Mouse (Mus musculus): ENCODE measurements around the gene Hhipl2.
A peak's percentile ranks its signal among the peaks of the same experiment; 100 is the strongest.
"Not testable (repeated sequence)": the region's sequence is repeated elsewhere in the genome, so short reads cannot be mapped to it uniquely, and the experiment has no call there.

Hhipl2 gene

DNA sequence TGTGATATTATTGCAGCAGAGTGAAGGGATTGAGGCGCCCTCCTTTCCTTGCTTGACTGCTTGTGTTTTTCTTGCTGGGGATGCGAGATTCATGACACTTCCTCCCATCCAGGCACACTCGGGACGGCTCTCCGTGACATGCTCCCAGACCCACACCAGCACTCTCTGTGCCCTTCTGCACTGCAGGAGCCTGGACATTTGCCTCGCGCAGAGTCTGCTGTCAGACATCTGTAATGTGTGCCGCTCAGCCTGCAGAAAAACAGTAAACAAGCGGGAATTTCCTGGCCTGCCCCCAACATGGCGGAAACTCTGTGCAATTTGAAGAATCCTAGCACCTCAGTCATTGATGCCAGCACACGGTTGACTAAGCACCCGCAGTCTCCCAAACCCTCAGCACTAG is at the start of gene Hhipl2:
Hhipl2 (plus strand) TSS at position 343 of the 400 bp plus-strand sequence.
- DNase-seq (ENCODE audit: low read depth, low spot score) = no peak

DNA sequence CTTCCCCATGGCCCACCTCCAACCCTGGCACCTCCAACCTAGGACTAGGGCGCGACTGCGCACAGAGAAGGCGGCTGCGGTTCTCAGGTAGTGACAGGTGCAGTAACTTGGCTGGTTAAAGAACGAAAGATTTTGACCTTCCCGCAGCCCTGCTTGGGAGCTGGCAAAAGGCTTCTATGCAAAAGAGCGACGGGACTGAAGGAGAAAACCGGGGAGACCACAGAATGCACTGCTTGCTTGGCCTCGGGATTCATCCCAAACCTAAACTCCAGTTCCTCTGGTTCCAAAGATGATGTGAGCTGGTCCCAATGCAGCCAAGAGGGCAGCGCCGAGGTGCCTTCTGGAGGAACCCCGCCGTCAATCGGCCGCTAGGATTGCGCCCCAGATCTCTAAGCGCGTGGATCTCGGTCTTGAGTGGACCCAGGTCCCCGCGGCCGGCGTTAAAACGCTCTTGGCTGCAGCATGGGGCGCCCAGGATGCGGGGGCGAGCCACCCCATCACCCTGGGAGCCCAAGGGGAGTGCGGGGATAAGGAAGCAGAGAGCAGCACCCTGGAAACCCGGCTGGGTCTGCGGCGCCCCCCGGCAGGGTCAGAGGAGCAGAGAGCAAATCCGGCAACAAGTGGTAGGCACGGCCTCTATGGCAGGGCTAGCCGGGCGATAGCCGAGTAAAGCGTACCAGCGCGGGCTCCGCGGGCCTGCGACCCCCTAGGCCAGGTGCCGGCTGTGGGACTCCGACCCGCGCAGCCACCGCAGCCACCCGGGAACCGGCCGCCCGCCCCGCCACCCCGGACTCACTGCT is 49.2 kb upstream of the Hhipl2 start:
- DNase-seq (ENCODE audit: low read depth, low spot score) = peak; percentile 54

DNA sequence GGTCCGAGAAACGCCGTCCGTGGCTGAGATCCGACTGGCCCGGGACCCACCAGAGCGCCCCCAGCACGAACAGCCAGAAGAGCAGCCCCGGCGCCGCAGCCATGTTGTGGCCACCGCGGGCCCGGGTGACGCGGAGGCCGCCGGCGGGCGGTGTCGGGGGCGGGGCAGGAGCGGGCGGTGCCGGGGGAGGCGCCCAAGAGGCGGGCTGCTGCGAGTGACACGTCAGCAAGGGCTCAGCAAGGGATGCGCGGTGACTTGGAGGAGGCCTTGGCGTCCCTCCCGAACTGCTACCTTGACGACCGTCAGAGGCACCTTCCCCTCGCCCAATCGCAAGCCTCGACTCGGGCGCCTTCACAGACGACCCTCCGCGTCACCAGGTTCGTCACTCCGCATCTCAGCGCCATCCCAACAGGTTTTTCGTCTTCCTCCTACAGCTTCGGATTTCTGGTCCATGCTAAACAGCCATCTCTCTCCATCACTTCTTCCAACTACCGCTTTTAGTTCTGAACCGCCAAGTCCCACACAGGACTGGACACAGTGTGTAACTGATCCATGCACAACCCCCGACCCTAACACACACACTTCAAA is 48.5 kb upstream of the Hhipl2 start, which contains the start of gene Mia3:
Mia3 (minus strand) TSS at position 127 of the 588 bp plus-strand sequence.
- DNase-seq (ENCODE audit: low read depth, low spot score) = peak; percentile 97

DNA sequence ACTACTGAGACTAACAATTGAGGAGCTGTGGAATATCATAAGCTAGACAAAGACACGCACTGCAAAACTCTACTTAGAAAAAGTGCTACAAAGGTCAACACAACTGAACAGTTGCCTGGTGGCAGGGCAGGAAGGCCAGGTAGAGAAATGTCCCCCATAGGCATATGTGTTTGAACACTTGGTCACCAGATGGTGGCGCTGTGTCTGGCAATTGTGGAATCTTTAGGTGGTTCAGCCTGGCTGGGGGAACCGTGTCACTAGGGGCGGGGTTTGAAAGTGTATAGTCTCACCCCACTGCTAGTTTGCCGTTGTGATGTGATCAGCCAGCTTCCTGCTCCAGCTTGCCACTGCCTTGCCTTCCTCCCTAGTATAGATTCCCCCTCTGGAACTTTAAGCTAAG is 43.3 kb upstream of the Hhipl2 start:
- no peak for DNase-seq (ENCODE audit: low read depth, low spot score)

DNA sequence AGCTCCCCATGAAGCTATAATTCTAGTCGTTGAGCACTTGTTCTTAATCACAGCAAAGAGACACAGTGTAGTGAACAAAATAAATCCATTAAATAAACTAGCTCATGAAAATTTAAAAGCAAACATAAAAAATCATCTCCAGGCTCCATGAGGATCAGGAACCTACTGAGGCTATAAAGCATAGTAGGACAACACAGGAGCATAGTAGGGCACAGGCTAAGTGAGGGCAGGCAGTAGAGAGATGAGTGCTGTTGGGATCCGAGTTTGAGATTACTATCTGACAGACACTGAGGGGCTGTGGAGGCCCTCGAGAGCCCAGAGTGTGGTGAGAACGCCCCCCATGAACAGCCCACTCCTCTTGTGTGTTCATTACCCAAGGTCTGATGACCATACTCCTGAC is 41.0 kb upstream of the Hhipl2 start:
- no peak for DNase-seq (ENCODE audit: low read depth, low spot score)

DNA sequence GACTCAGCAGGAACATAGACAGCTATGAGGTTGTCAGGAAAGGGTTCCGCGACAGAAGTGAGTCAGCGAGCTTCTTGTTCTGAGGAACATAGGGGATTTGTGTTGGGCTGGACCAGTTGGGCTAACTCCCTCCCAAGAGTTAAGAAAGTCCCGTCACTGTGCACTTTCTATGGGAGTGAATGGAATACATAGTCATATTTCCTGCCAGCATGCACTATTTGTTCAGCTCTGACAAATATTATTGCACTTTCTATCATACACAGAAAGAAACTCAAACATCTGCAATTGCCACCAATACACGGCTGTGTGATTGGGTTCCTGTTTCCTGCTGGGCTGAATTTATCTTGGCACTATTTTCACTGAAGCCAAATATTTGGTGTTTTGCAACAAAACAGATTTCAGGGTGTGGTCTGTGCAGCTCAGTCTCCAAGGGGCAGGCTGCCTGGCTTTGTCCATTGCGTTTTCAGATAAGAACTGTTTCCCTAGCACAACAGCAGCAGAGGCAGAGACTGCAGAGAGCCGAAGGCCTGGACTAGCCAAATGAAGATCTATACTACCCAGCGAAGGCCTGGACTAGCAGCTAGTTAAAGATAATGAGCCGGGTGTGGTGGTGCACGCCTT is 39.6 kb upstream of the Hhipl2 start:
- no peak for DNase-seq (ENCODE audit: low read depth, low spot score)

DNA sequence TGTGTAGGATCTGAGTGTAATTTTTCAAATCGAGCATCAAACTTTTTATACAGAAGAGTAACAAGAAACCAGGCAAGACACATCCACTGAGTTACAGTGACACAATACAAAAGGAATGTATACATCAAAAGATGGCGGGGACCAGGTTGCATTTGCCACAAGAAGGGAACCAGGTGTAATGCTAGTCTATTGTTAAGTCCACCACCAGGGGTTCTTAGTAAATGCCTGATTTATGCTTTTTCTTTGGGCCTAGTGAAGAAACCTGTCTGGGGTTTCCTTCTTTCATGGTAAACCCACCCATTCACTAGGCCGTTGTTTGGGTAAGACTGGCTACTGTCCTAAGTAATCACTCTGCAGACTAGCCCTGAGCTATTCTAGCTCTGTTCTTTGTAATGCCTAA is 38.6 kb upstream of the Hhipl2 start:
- DNase-seq (ENCODE audit: low read depth, low spot score) = not testable (repeated sequence)

DNA sequence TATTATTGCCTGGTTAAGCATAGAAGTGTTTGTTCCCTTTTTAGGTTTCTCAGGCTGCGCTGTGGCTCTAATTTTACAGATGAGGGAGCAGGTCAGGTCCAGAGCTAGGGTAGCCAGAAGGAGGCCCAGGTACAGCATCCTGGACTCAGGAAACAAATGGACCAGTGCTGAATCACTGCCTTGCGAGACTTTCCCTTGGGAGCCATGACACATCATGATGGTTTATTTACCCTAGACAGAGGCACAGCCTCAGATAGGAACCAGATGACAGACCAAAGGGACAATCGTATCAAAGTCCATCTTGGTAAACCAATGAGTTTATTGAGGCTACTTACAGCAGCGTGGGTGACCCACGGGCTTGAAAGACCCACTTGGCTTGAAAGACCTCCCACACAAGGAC is 36.2 kb upstream of the Hhipl2 start:
- no peak for DNase-seq (ENCODE audit: low read depth, low spot score)

DNA sequence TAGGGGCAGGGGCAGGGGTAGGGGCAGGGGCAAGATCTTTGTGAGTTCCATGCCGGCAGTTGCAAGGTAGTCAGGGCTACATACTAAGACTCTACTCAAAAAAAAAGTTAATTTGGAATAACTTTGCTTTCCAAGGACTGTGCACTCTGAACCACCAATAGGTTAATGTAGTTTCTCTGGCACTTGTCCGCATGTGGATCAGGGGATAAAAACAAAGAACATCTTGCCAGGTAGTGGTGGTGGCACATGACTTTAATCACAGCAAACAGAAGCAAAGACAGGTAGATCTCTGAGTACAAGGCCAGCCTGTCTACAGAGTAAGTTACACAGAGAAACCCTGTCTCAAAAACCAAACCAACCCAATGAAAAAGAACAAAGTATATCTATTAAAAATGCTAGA is 35.4 kb upstream of the Hhipl2 start:
- no peak for DNase-seq (ENCODE audit: low read depth, low spot score)

DNA sequence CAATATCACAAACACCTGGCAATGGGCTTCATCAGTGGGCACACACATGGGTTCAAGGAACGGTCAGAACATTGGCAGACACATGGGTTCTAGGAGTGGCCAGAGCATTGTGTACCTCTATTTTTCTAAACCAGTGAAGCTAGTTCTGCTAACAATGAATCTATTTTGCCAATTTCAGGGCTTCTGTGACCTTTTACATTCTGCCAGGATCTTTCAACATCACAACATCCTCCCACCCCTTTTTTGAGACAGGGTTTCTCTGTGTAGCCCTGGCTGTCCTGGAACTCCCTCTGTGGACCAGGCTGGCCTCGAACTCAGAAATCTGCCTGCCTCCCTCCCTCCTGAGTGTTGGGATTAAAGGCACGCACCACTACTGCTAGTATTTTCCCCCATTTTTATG is 30.6 kb upstream of the Hhipl2 start:
- not testable (repeated sequence) for DNase-seq (ENCODE audit: low read depth, low spot score)

DNA sequence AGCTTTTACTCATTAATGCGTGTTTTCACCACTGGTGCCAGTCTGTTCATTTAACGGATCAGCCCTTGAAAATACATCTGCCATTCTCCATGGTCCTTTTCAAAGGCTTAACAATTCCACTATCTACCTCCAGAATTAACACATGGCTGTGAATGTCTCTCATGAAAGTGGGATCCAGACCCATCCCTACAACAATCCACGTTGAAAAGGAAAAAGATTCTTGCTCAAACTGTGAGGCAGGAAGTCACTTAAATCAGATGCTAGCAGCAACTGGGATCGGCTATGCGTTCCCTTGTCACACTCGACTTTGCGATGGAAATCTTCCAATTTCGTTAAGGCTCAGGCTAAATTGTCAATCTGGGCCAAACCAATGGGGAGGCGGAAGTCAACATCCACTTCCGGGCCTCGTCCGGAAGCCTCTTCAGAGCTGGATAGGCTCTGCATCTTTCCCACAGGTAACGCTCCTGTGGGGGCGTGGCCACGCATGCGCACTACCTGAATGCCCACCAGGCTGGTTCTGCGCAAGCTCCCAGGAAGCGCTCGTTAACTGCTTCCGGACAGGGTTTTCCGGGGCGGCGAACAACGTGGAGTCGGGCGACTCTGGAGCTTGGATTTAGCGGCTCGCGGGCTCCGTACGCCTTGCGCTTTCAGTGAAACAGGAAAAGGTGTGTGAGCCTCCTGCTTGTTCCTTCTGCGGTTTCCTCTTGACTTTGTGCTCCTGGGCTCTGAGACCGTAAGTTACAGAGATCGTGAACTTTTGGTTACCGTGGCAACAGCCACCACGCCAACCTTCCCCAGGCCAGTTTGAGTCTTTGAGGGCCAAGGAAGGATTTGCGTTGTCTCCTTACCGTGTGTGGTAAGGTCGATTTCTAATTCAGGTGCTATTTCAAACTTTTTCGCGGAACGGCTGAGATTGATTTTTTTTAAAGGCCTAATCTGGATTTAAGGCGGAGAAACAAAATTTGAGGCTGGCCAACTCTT is 29.3 kb upstream of the Hhipl2 start, which contains the start of gene Taf1a:
Taf1a (plus strand) TSS at position 556 of the 981 bp plus-strand sequence.
- DNase-seq (ENCODE audit: low read depth, low spot score) = peak; percentile 98

DNA sequence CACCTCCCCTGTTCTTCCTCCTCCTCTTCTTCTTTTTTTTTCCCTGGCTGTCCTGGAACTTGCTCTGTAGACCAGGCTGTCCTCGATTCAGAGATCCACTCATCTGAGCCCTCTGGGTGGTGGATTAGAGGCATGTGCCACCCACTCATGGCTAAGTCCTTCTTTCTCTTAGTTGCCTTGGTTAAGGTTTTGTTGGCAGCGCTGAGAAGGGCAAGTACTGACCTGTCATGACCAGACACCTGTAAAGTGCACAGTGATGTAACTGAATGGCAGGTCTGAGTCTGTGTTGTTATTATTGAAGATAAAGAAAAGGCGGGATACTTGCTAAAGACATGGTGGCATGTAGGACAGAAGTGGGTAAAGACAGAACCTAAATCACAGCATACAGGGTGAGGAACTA is 14.6 kb upstream of the Hhipl2 start:
- no peak for DNase-seq (ENCODE audit: low read depth, low spot score)

DNA sequence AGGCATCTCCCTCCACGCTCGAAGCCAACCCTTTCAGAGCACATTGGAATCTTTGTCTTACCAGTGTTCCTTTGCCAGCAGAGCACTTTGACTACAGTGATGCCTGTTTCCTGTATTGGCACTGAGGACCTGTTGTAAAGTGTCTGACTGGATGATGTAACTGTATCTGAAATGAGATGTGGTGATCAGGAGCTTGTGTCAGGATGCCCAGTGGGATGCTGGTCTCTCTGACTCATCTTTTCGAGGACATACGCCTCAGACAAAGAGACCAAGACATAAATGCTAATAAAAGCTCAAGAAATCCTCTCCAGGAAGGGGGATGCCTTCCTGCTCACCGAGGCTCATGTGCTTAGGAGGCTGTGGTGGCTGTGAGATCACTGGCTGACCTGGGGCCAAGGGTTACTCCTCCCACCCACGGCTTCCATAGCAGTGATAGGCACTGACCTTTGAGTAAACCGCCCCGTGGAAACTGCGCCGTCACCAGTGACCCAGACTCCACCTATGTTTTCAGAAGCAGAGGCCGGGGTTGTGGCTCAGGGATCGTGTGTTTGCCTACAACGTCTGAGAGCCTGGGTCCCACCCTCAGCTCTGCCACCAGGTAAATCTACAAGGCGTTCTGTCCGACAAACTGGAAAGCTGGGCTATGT is 3.8 kb upstream of the Hhipl2 start:
- no peak for DNase-seq (ENCODE audit: low read depth, low spot score)

DNA sequence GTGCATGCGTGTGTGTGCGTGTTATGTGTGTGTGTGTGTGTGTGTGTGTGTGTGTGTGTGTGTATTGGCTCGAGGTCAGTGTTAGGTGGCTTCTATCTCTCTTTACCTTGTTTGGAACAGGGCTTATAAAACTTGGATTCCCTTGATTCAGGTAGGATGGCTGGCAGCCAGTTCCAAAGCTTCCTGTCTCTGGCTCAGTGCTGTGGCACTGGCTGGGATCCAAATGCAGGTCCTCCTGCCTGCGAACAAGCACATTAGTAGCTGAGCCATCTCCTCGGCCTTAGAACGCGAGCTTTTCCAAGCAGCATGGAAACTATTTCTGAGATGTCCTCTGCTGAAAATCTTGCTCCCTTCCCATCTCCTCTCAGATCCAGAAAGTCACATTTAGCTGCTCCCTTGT is 1.7 kb downstream of the Hhipl2 start:
- no peak for DNase-seq (ENCODE audit: low read depth, low spot score)

DNA sequence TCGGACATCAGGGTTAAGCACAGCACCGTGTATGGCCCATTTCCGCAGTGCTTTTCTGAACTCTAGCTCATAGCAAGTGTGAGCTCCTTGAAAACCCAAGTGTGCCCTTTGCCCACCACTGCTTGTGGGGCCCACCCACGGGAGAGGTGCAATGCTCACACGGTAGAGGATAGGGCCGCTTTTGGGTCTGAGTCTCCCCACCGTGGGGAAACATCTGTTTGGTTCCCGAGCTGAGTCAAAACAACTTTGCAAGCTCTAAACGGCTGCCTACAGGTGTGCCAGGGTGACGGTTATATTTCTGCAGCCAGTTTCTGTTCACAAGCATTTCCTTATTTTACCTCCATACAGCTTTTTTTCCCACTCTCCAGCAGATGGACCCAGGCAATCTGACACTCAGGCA is 2.3 kb downstream of the Hhipl2 start:
- no peak for DNase-seq (ENCODE audit: low read depth, low spot score)

DNA sequence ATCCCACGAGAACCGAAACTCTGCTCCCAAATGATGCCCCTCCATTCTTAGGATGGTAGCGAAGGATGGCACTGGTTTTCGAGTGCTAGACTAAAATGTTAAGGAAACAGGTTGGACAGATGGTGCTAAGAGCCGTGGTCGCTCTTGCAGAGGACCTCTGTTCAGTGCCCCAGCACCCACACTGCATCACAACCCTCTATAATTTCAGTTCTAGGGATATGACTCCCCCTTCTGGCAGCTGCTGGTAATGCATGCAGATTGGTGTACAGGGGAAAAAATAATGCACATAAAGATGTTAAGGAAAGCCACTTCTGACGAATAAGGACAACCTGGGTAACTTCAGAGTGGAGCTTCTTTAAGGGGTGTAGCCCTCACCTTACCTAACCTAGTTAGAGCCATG is 6.1 kb downstream of the Hhipl2 start:
- no peak for DNase-seq (ENCODE audit: low read depth, low spot score)

DNA sequence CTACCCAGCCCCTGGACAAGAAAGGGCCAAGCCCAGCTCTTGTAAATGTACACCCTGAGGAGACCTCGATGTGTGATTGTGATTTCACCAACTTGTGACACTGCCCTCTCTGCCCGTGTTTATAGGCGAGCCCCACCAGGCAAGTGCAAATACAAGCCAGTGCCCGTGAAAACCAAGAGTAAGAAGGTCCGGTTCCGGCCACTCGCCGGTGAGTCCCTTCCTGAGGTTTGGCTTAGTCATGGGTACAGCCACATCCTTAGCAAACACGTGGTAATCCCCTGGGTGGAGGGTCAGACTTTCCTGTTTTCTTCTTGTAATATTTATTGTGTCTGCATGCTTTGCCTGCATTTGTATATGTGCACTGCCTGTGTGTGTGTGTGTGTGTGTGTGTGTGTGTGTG is 16.9 kb downstream of the Hhipl2 start:
- DNase-seq (ENCODE audit: low read depth, low spot score) = no peak

DNA sequence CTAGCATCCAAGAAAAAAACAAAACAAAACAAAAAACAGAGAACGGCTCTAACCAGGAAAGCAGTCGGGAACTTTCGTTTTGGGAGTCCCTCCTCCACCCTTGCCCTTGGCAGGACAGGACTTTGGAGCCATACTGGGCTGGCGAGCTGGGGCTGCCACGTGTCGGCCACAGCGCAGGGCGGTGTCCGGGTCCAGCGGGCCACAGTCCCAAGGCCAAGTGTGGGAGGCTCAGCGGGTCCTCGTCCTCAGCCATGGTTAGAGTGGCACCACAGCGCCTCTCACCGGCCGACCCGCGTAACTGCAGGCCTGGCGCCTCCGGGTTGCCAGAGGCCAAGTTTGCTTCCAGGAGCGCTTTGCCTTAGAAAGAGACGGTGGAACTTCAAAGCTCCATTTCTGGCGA is 21.0 kb downstream of the Hhipl2 start:
- peak; percentile 42 for DNase-seq (ENCODE audit: low read depth, low spot score)

DNA sequence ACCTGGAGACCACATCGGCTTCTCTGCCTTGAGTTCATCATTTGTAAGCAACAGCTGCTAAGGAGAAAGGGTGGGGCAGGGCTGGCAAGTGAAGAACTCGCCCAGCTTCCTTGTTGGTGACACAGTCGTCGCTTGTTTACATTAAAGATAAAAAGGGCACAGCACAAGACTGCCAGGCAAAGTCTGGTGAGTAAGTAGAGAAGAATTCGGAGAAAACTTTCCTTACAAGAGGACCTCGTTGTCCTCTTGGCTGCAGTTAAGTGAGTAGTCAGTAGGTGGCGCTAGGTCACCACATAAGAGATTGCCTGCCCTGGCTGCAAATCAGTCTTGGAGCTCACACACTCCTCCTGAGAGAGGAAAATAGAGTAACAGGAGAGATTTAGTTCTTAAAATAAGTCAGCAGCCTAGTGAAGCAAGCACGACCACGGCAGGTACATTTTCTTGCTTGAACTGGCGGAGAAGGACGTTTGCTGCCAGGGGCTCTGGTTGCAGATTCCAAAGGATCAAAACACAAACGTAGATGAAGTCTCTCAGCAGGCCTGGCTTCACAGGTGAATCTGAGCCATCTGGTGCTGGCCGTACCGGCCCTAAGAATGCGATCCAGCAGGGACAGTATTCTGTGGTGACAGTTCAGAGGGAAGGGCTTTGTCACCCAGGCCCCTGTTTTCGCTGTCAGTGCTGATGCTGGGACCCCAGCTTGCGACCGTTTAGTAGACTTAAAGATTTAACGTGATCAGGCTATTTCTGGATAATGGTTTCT is 24.2 kb downstream of the Hhipl2 start:
- peak; percentile 72 for DNase-seq (ENCODE audit: low read depth, low spot score)

DNA sequence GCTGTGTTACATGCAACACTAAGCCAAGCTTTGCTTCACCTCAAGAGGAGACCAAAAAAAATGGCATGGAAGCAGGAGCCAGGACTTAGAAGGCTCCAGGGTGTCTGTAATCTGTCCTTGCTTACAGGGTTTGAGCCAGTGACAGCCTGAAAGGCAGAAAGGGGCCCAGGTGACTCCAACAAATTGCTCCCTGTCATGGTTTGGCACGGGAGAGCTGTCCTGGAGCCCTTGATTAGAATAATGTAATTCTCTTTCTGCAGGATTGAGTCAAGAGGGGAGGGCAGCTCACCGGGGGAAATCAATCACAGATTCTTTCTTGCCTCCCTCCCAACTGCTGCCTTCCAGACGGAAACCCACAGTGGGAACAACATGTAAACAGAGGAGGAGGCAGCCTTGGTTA is 35.1 kb downstream of the Hhipl2 start:
- DNase-seq (ENCODE audit: low read depth, low spot score) = no peak
